8 mouse cellular contexts compared by ENCODE assay signal in the genomic region with DNA sequence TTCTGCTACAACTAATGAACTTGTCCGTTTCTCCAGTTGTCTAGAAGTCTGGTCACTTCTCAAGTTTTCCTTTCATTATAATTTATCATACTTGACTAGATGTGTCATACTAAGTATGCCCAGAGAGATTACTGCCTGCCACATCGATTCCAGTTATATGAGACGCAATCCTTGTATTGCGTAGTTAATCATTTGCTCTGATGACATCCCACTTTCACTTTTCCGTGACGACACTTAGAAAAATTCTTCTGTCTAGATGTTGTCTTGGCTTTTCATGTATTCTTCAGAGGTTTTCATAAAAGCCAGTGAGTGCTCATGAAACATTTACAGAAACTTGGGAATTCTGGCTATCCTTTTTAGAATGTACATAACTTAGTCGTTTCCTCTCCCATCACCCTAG. TPM values are rescaled to one million over a fixed set of nuclear protein-coding genes. Genes with fewer than 3 reads are reported as not detected.
DNase-seq lines count a peak whose midpoint lies in the region; ATAC-seq lines count a peak whose summit lies in the region.

No protein-coding gene starts in this region.

- H3K4me2 ChIP-seq in forebrain, embryonic 11.5 days (ENCODE audit: low read depth, low read length, severe bottlenecking) = peak overlapping the region; percentile 93
- H3K4me2 ChIP-seq in liver, embryonic 12.5 days = peak overlapping the region; percentile 83

- no peaks in the 10 kb centered on the region for H3K9me3 ChIP-seq in forebrain, embryonic 11.5 days (ENCODE audit: control insufficient read depth, low read length)
- no peaks in the 10 kb centered on the region for H3K9me3 ChIP-seq in liver, embryonic 12.5 days (replicated peaks)

- H3K4me1 ChIP-seq in forebrain, embryonic 11.5 days (replicated peaks; ENCODE audit: control insufficient read depth, insufficient read depth, low read length) = peaks cover 7% of the 10 kb centered on the region
- H3K4me1 ChIP-seq in liver, embryonic 12.5 days = peaks cover 66% of the 10 kb centered on the region

- ATAC-seq in forebrain, embryonic 11.5 days (replicated peaks; ENCODE audit: low FRiP score) = no peak
- no peak for ATAC-seq in liver, embryonic 12.5 days

- H3K9ac ChIP-seq in forebrain, embryonic 11.5 days (ENCODE audit: low read length) = no peak overlapping the region; the same call in 1 of the 2 replicates
- H3K9ac ChIP-seq in liver, embryonic 12.5 days = peak overlapping the region; percentile 100

- H3K4me3 ChIP-seq in forebrain, embryonic 11.5 days (ENCODE audit: low read depth, low read length) = peak overlapping the region; percentile 99
- peak overlapping the region; percentile 100 for H3K4me3 ChIP-seq in liver, embryonic 12.5 days

- peaks cover 6% of the 10 kb centered on the region; the same call in 1 of the 2 replicates for H3K36me3 ChIP-seq in forebrain, embryonic 11.5 days (ENCODE audit: control insufficient read depth, insufficient read depth, low read length)
- peaks cover 45% of the 10 kb centered on the region for H3K36me3 ChIP-seq in liver, embryonic 12.5 days

- 0 out of 2 replicates have a peak, but pooled peaks cover 3% of the 10 kb centered on the region for H3K27me3 ChIP-seq in forebrain, embryonic 11.5 days (ENCODE audit: control insufficient read depth, insufficient read depth, low read length)
- H3K27me3 ChIP-seq in liver, embryonic 12.5 days (replicated peaks) = no peaks in the 10 kb centered on the region

- no peak overlapping the region for H3K27ac ChIP-seq in forebrain, embryonic 11.5 days (ENCODE audit: low read depth, low read length)
- H3K27ac ChIP-seq in liver, embryonic 12.5 days = peak overlapping the region; percentile 99

- peak; percentile 7 for DNase-seq in adrenal gland, adult 2 months
- no peak for DNase-seq in adrenal gland, postnatal 36 days
- DNase-seq in 3134 (ENCODE audit: extremely low read depth, insufficient read length, low spot score) = peak; percentile 13
- no peak for DNase-seq in forebrain, embryonic 11.5 days (ENCODE audit: low spot score)
- DNase-seq in cerebellum, postnatal 25 days = no peak
- DNase-seq in adrenal gland, postnatal 25 days = no peak
- no peak for DNase-seq in thymus, postnatal 25 days

- WGBS in forebrain, embryonic 11.5 days = 86% methylated on average over 7 of the region's 7 CpGs
- 71% methylated on average over 7 of the region's 7 CpGs for WGBS in liver, embryonic 12.5 days (ENCODE audit: insufficient replicate concordance)

RNA-seq across cellular contexts. Expression of a gene that starts 0.6 kb away (rescaled TPM):
- 10 to 100 TPM; 17.0 to 17.2 TPM for total RNA-seq in adrenal gland, adult 2 months (2021)
- 26.4 and 31.4 TPM in 2 replicates for polyA plus RNA-seq in adrenal gland, adult 2 months (2012; rRNA removed)
- 10 to 100 TPM; 12.3 to 24.1 TPM for total RNA-seq in adrenal gland, postnatal 36 days (2021)
- 1.6 and 2.4 TPM in 2 replicates for polyA plus RNA-seq in forebrain, embryonic 11.5 days (2014; fragmentation: Nextera tagmentation; extraction: Ambion mirVana)
- 2.6 and 3.2 TPM in 2 replicates for polyA plus RNA-seq in liver, embryonic 12.5 days (2016; fragmentation: Nextera tagmentation; extraction: Ambion mirVana)
- 17.2 and 31.9 TPM in 2 replicates for total RNA-seq in adrenal gland, postnatal 25 days (2021)

RNA-seq across cellular contexts. Expression of a gene that starts 1.6 kb away (rescaled TPM):
- total RNA-seq in adrenal gland, adult 2 months (2021) = 100 to 1,000 TPM in 1 of 2 experiments, 10 to 100 TPM in 1; 97.0 to 117 TPM
- polyA plus RNA-seq in adrenal gland, adult 2 months (2012; rRNA removed) = 42.9 and 77.8 TPM in 2 replicates
- 100 to 1,000 TPM; 102 to 116 TPM for total RNA-seq in adrenal gland, postnatal 36 days (2021)
- 146 and 165 TPM in 2 replicates for polyA plus RNA-seq in forebrain, embryonic 11.5 days (2014; fragmentation: Nextera tagmentation; extraction: Ambion mirVana)
- 159 and 164 TPM in 2 replicates for polyA plus RNA-seq in liver, embryonic 12.5 days (2016; fragmentation: Nextera tagmentation; extraction: Ambion mirVana)
- 98.8 and 117 TPM in 2 replicates for total RNA-seq in adrenal gland, postnatal 25 days (2021)

Comparison
In these comparisons a context has a peak if more than half of its experiments do, and no peak if none do; other contexts are left out.
1. DNase-seq: peak in adrenal gland, adult 2 months (single experiment) and 3134 (single experiment); none in adrenal gland, postnatal 36 days (0 of 2), forebrain, embryonic 11.5 days (single experiment), cerebellum, postnatal 25 days (0 of 2), adrenal gland, postnatal 25 days (single experiment) and thymus, postnatal 25 days (single experiment).